Mouse (Mus musculus) cortical plate, adult 2 months (tissue): ENCODE data around the gene Schip1.

ENCODE experiments used
- CTCF ChIP-seq: fragments of 200-500 bp; IDR thresholded peaks from 2 replicates; pipeline ENCODE4 v1.5.1; 2011; ENCODE audit warnings: mild to moderate bottlenecking, control low read depth, low read length; ENCODE audit not compliant: insufficient read depth; ENCODE audit errors: extremely low read depth
- POLR2A ChIP-seq: fragments of 200-500 bp; IDR thresholded peaks from 2 replicates; pipeline ENCODE4 v1.6.1; 2011; ENCODE audit warnings: mild to moderate bottlenecking, low read length, control low read depth; ENCODE audit not compliant: insufficient read depth; ENCODE audit errors: extremely low read depth

- TF ChIP-seq CTCF (no peak), POLR2A (peak; percentile 54; the same call in 1 of the 2 replicates)
Measured at GRCm38 (mm10) chr3:68575636-68576340, 511.2 kb downstream of the Schip1 start.
